Mouse (Mus musculus): ENCODE data around the gene Arl8a. TPM values are rescaled to one million over a fixed set of nuclear protein-coding genes. Genes with fewer than 3 reads are reported as not detected.
"Not testable (repeated sequence)": the region's sequence is repeated elsewhere in the genome, so short reads cannot be mapped to it uniquely, and the experiment has no call there.

Arl8a gene
- 60.6 TPM in 2 replicates for polyA plus RNA-seq (2015; fragmentation: Nextera tagmentation; extraction: Ambion mirVana)

DNA sequence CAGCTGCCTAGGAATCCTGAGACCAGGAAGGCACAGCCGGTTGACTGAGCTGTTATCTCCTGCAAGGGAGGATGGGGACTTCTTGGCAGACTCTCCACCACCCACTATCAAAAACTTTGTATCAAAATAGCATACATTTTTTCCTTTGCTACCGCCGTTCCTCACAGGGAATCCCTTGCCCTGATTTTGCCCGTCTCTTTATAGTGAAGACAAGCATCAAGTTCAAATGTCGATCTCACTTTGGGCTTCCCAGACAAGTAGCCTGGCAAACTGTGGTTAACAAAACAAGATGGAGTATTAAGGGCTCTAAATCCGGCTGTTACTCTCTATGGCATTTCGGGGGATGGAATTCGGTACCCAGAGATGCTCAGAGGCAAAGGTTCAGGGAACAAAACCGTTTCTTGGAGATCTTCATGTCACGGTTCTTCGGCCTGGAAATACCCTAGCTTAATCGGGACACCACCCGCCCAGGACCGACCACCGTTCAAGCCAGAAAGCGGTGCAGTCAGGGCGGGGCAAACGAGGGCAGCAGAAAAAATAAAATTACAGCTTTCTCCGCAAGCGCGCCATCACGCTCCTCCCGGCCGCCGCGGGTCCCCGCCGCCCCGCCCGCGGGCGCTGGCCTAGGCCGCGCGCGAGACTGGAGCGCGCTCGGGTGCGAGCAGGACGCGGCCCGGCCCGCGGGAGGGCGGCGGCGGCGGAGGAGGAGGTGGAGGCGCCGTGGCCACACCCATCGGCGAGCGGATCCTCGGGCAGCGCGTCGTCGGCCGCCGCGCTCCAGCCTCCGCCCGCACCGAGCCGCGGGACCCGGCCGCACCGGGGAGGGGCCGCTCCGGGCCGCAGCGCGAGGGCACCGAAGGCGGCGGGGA lies at the start of gene Arl8a:
Arl8a (plus strand) TSS at position 748 of the 869 bp plus-strand sequence.
- H3K27ac ChIP-seq, result peak within 1 kb of the TSS; percentile 90
- no peaks in the 10 kb centered on the region for H3K9me3 ChIP-seq
- H3K36me3 ChIP-seq, result no peaks in the 10 kb centered on the region; the same call in 1 of the 2 replicates
- peaks cover 26% of the 10 kb centered on the region for H3K4me1 ChIP-seq (replicated peaks)
- peak; percentile 90 for ATAC-seq
- H3K27me3 ChIP-seq (replicated peaks), result peaks cover 2% of the 10 kb centered on the region; the same call in 1 of the 2 replicates
- peak within 1 kb of the TSS; percentile 98 for H3K9ac ChIP-seq
- WGBS, result under 1% methylated on average over 69 of the region's 78 CpGs
- peak within 1 kb of the TSS; percentile 96 for H3K4me3 ChIP-seq (replicated peaks)
- peak within 1 kb of the TSS; percentile 76 for H3K4me2 ChIP-seq (replicated peaks)

DNA sequence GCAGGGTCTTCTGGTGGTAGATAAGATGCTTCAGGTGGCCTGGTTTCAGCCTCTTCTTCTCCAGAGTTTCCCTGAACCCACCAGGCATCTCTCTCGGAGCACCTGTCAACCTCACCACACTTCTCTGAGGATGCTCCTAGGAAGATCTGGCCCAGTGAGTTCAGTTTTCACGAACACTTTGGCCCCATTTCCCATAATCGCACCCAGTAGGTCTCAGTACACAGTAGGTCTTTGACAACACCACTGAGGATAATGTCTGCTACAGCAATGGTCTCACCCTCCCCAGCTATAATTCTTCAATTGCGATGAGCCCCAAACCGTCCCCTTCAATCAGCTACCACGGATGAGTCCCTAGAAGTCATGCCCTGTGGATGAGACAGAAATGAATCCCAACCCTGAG lies 49.2 kb upstream of the Arl8a start:
- WGBS, result 91% methylated on average over 6 of the region's 6 CpGs
- no peak for ATAC-seq
- H3K36me3 ChIP-seq, result no peaks in the 10 kb centered on the region
- no peak overlapping the region for H3K27ac ChIP-seq
- H3K4me2 ChIP-seq (replicated peaks), result no peak overlapping the region
- H3K27me3 ChIP-seq (replicated peaks), result peaks cover 2% of the 10 kb centered on the region; the same call in 1 of the 2 replicates
- H3K4me1 ChIP-seq (replicated peaks), result no peaks in the 10 kb centered on the region
- H3K9ac ChIP-seq, result no peak overlapping the region
- no peaks in the 10 kb centered on the region for H3K9me3 ChIP-seq
- H3K4me3 ChIP-seq (replicated peaks), result no peak overlapping the region

DNA sequence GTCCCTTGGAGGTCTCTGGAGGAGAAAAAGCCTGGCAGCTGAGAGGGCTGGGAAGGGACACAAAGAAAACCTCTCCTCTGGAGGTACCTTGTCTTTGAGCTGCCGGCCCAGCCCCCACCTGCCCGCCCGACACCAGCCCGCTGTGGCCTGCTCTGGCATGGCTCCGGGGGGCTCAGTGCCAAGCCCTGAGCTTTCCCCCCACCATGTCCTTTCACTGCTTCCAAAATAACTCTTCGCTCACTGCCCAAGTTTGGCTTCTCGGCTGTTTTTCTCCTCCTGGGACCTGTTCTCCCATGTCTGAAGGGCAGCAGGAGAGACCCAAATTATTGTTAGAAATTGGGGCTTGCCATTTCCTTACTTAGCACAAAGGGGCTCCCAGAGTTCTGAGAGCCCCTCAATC lies 48.2 kb upstream of the Arl8a start:
- Histone ChIP-seq H3K4me3 (replicated peaks) (no peak overlapping the region), H3K9me3 (no peaks in the 10 kb centered on the region), H3K36me3 (no peaks in the 10 kb centered on the region), H3K27ac (no peak overlapping the region), H3K4me2 (replicated peaks) (no peak overlapping the region), H3K27me3 (replicated peaks) (peaks cover 8% of the 10 kb centered on the region), H3K4me1 (replicated peaks) (no peaks in the 10 kb centered on the region), H3K9ac (no peak overlapping the region)
- ATAC-seq, result no peak
- 89% methylated on average over 7 of the region's 7 CpGs for WGBS

DNA sequence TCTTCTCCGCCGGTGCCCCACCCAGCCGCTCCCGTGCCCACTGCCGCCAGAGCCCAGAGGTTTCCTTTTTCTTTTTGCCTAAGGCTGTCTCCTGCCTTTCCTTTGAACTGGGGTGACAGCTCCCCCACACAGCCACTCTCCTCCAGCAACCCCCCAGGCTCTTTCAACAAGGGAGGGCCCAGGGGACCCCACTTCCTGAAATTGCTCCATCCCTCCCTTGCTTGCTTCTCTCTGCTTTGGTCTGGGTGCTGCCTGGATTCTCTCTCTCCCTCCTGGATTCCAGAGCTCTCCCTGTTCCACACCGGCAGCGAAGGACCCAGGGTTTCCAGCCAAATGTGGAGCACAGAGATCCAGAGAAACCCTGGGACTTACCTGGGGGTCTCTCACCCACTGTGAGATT lies 46.2 kb upstream of the Arl8a start:
- Histone ChIP-seq H3K4me1 (replicated peaks) (peaks cover 7% of the 10 kb centered on the region), H3K4me3 (replicated peaks) (no peak overlapping the region), H3K36me3 (no peaks in the 10 kb centered on the region), H3K9me3 (no peaks in the 10 kb centered on the region), H3K27me3 (replicated peaks) (peaks cover 26% of the 10 kb centered on the region), H3K9ac (no peak overlapping the region), H3K27ac (no peak overlapping the region), H3K4me2 (replicated peaks) (no peak overlapping the region)
- 62% methylated on average over 7 of the region's 7 CpGs for WGBS
- no peak for ATAC-seq

DNA sequence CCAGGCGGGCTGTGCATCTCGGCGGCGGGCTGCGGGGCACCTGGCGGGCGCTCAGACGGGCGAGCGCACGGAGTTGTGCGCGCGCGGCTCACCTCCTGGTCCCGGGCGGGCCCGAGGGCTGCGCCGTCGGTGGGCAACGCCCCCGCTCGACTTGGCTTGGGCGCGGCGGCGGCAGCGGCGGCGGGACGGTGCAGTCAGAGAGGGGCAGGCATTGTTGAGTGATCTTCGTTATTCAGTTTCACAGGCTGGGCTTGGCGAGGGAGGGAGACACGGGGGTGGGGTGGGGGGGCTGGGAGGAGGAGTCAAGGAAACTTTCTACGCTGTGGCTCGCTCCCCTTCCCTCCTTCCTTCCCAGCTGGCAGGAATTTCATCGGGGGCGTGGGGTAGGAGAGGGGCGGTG lies 41.5 kb upstream of the Arl8a start, which contains the start of gene Lgr6:
Lgr6 (minus strand) TSS at position 153 of the 400 bp plus-strand sequence.
- no peaks in the 10 kb centered on the region for H3K9me3 ChIP-seq
- H3K36me3 ChIP-seq, result no peaks in the 10 kb centered on the region
- peak within 1 kb of the TSS; percentile 90 for H3K4me2 ChIP-seq (replicated peaks)
- H3K27me3 ChIP-seq (replicated peaks), result peaks cover 29% of the 10 kb centered on the region
- peak within 1 kb of the TSS; percentile 41 for H3K4me3 ChIP-seq (replicated peaks)
- peaks cover 7% of the 10 kb centered on the region for H3K4me1 ChIP-seq (replicated peaks)
- no peak within 1 kb of the TSS for H3K27ac ChIP-seq
- WGBS, result 2% methylated on average over 32 of the region's 40 CpGs
- ATAC-seq, result peak; percentile 40
- peak within 1 kb of the TSS; percentile 28; the same call in 1 of the 2 replicates for H3K9ac ChIP-seq

DNA sequence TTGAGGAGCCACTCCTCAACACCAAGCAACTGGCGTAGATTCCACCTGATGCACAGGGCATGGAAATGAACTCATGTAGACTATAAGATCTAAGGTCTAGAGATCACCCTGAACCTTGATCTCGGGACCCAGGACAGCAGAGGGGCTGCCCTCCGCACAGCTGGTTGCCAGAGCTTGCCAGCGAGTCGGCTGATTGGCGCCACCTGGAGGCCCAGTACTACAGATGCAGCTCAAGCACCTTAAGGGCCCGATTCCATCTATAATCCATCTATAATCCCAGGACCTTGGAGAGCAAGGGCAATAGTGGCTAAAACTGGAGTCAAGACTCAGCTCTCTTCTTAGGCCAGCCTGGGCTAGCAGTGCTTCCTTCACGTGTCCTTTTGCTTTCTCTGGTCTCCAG lies 40.7 kb upstream of the Arl8a start:
- Histone ChIP-seq H3K9ac (no peak overlapping the region), H3K4me2 (replicated peaks) (peak overlapping the region; percentile 90; the same call in 1 of the 2 replicates), H3K27ac (no peak overlapping the region), H3K36me3 (no peaks in the 10 kb centered on the region), H3K9me3 (no peaks in the 10 kb centered on the region), H3K4me1 (replicated peaks) (peaks cover 7% of the 10 kb centered on the region), H3K27me3 (replicated peaks) (peaks cover 29% of the 10 kb centered on the region), H3K4me3 (replicated peaks) (no peak overlapping the region)
- ATAC-seq, result peak; percentile 38; the same call in 1 of the 2 replicates
- WGBS, result 4% methylated on average over 8 of the region's 8 CpGs

DNA sequence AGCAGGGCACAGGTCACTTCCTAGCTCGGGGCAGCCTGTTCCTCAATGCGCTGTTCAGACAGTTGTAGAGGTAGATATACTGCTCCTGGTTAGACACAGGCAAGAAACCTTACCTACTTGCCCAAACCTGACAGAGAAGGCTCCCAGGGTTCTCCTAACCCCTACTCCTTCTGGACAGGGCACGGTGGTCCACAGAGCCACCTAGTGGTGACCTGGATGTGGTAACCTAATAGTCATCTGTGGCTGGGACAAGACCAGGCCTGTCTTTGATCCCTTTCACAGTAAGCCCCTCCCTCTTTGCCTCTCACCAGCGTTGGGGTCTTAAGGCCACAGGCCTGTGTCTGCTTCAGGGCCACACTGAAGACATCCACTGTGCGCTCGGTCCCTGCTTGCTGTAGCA lies 38.0 kb upstream of the Arl8a start:
- Histone ChIP-seq H3K36me3 (no peaks in the 10 kb centered on the region), H3K4me1 (replicated peaks) (peaks cover 10% of the 10 kb centered on the region), H3K9ac (no peak overlapping the region), H3K4me3 (replicated peaks) (no peak overlapping the region), H3K4me2 (replicated peaks) (no peak overlapping the region), H3K27me3 (replicated peaks) (peaks cover 21% of the 10 kb centered on the region), H3K9me3 (no peaks in the 10 kb centered on the region), H3K27ac (no peak overlapping the region)
- ATAC-seq, result no peak
- 46% methylated on average over 6 of the region's 6 CpGs for WGBS

DNA sequence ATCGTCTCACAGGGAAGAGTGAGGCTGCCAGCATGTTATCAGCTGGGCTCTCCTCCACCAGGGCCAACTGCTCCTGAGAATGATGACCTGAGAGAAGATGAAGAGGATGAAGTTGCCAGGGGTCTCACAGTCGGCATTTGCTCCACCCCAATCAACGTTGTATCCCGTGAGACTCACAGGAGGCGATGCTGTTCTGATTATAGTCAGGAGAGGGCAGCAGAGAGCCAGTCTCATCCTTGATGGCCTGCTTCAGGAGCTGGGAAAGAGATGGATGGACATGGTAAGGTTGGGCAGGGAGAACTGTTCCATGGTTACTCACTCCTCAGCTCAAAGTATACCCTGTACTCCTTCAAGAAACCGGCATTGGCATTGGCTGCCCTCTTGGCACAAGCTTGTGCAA lies 36.5 kb upstream of the Arl8a start:
- WGBS, result 15% methylated on average over 6 of the region's 6 CpGs
- H3K4me1 ChIP-seq (replicated peaks), result peaks cover 4% of the 10 kb centered on the region
- H3K27me3 ChIP-seq (replicated peaks), result peaks cover 6% of the 10 kb centered on the region
- H3K4me2 ChIP-seq (replicated peaks), result no peak overlapping the region
- no peaks in the 10 kb centered on the region for H3K9me3 ChIP-seq
- H3K9ac ChIP-seq, result no peak overlapping the region
- ATAC-seq, result no peak
- H3K27ac ChIP-seq, result no peak overlapping the region
- H3K4me3 ChIP-seq (replicated peaks), result no peak overlapping the region
- H3K36me3 ChIP-seq, result no peaks in the 10 kb centered on the region

DNA sequence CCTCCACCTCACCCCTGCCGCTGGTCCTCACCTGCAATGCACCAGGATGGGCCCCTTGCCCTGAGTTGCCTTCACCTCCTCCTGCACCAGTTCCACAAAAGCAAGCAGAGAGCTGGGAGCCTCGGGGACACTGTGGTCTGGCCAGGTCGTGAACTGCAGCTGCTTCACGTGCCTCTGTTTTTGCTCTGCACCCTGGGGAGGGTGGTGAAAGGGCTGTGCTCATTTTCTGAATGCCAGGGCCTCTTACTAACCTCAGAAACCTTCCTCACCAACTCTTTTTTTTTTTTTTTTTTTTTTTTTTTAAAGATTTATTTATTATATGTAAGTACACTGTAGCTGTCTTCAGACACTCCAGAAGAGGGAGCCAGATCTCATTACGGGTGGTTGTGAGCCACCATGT lies 35.4 kb upstream of the Arl8a start:
- not testable (repeated sequence) for H3K4me3 ChIP-seq (replicated peaks); ATAC-seq; H3K9me3 ChIP-seq; H3K4me2 ChIP-seq (replicated peaks); H3K4me1 ChIP-seq (replicated peaks); H3K36me3 ChIP-seq; H3K27ac ChIP-seq; H3K9ac ChIP-seq; H3K27me3 ChIP-seq (replicated peaks)
- 55% methylated on average over 4 of the region's 5 CpGs for WGBS

DNA sequence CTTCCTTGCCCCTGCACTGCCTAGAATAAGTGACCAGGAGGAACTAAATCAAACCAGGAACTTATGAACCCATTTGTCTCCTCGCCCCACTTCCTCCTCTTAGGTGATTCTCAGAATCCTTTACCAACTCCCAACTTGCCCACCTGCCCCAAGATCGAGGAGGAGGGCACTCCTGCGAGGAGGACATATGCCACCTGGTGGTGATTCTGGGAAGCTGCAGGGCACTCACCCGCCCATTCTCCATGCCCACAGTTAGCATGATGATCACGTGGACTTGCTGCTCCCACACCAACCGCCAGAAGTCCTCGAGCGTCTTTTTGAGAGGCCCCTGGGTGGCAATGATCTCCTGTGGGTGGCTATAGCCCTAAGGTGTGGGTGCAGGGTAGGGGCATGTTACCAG lies 34.0 kb upstream of the Arl8a start:
- 9% methylated on average over 8 of the region's 8 CpGs for WGBS
- Histone ChIP-seq H3K9me3 (no peaks in the 10 kb centered on the region), H3K36me3 (no peaks in the 10 kb centered on the region), H3K9ac (no peak overlapping the region), H3K4me2 (replicated peaks) (peak overlapping the region; percentile 20; the same call in 1 of the 2 replicates), H3K4me3 (replicated peaks) (no peak overlapping the region), H3K27me3 (replicated peaks) (0 out of 2 replicates have a peak, but pooled peaks cover 3% of the 10 kb centered on the region), H3K4me1 (replicated peaks) (peaks cover 3% of the 10 kb centered on the region; the same call in 1 of the 2 replicates), H3K27ac (no peak overlapping the region)
- ATAC-seq, result no peak

DNA sequence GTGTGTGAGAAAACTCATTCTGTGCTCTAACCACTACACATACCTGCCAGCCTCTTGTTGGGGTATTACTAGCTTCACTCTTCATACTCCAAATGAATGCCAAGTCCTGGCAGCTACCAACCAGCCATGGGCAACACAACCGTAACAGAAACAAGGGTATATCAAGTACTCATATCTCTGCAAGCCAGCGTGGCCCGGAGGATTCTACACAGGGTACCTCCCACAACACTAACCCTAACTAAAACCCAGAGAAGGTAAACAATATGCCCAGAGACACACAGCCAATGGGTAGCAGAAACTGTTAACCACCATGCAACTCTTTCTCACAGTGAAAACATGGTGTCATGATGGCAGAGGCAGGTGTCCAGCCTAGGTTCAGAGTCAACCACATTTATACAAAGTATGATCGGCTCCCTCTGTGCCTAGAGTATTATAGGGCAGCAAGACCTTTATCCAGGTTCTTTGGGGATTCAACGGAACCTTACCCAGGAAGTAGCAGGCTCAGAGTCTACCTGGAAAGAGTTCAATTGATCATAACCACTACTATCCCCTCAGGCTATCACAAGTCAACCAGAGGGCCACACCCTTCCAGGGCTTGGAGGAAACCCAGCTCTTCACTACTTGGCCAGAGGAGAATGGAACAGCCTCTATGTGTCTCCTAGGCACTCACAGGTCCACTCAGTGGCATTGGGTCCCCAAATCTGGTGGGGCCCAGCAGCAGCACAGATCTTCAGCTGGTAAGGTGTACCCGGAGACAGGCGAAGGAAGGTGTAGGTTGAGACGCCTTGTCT lies 21.9 kb upstream of the Arl8a start:
- no peak for ATAC-seq
- no peak overlapping the region for H3K4me3 ChIP-seq (replicated peaks)
- no peaks in the 10 kb centered on the region for H3K36me3 ChIP-seq
- 93% methylated on average over 8 of the region's 8 CpGs for WGBS
- H3K9ac ChIP-seq, result no peak overlapping the region
- no peak overlapping the region for H3K27ac ChIP-seq
- 0 out of 2 replicates have a peak, but pooled peaks cover 17% of the 10 kb centered on the region for H3K4me1 ChIP-seq (replicated peaks)
- H3K27me3 ChIP-seq (replicated peaks), result peaks cover 9% of the 10 kb centered on the region
- no peak overlapping the region for H3K4me2 ChIP-seq (replicated peaks)
- no peaks in the 10 kb centered on the region for H3K9me3 ChIP-seq

DNA sequence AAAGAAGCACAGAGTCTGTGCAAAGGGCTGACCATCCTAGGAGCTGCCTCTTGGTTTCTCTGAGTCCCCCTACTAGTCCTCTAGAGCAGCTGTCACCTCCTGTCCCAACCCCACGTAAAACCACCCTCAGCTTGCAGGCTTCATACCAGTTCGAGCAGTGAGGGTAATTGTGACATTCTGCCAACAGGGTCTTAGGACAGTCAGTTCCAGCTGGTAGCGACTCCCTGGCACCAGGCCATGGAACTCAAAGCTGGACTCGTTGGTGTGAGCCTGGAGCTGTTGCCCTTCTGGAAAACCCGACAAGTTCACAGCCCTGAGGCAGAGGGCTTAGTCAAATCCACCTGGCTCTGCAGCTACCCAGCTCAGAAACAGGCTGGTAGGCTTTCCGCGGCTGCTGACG lies 20.6 kb upstream of the Arl8a start:
- Histone ChIP-seq H3K27ac (no peak overlapping the region), H3K36me3 (no peaks in the 10 kb centered on the region), H3K4me2 (replicated peaks) (no peak overlapping the region), H3K4me1 (replicated peaks) (0 out of 2 replicates have a peak, but pooled peaks cover 20% of the 10 kb centered on the region), H3K27me3 (replicated peaks) (peaks cover 9% of the 10 kb centered on the region), H3K9ac (no peak overlapping the region), H3K4me3 (replicated peaks) (no peak overlapping the region), H3K9me3 (no peaks in the 10 kb centered on the region)
- ATAC-seq, result no peak
- WGBS, result 60% methylated on average over 8 of the region's 8 CpGs

Data from intestine, embryonic 15.5 days (tissue).